Mouse (Mus musculus) lung, embryonic 14.5 days (tissue): Measurements from ENCODE around the gene Dlgap1. TPM values are rescaled to one million over a fixed set of nuclear protein-coding genes. Genes with fewer than 3 reads are reported as not detected.

Source experiments
- ATAC-seq: fragments of 200-750 bp; cut with Nextera tagmentation; 2 replicates; pipeline ENCODE4 v1.8.0; 2017; ENCODE audit warnings: mild to moderate bottlenecking, moderate TSS enrichment, moderate library complexity; ENCODE audit not compliant: insufficient read depth
- DNase-seq: peaks from one replicate; pipeline ENCODE4 v3.0.0-alpha.2; 2015
- H3K27ac ChIP-seq: fragments of 300-500 bp; sonication (generic); 2 replicates; pipeline ENCODE4 v1.5.1; 2014; ENCODE audit warnings: low read depth, mild to moderate bottlenecking, moderate library complexity
- H3K27me3 ChIP-seq: fragments of 300-500 bp; sonication (generic); 2 replicates; pipeline ENCODE4 v1.6.1; 2014; ENCODE audit warnings: low read length, control low read depth; ENCODE audit not compliant: insufficient read depth
- H3K36me3 ChIP-seq: fragments of 300-500 bp; sonication (generic); 2 replicates; pipeline ENCODE4 v1.6.1; 2014; ENCODE audit warnings: control low read depth; ENCODE audit not compliant: insufficient read depth
- H3K4me1 ChIP-seq: fragments of 300-500 bp; sonication (generic); 2 replicates; pipeline ENCODE4 v1.6.1; 2014; ENCODE audit warnings: antibody characterized with exemption, control low read depth; ENCODE audit not compliant: insufficient read depth
- H3K4me2 ChIP-seq: fragments of 300-500 bp; sonication (generic); 2 replicates; pipeline ENCODE4 v1.6.1; 2014; ENCODE audit warnings: mild to moderate bottlenecking
- H3K4me3 ChIP-seq: fragments of 300-500 bp; sonication (generic); 2 replicates; pipeline ENCODE4 v1.5.1; 2014; ENCODE audit warnings: low read depth, low read length
- H3K9ac ChIP-seq: fragments of 300-500 bp; sonication (generic); 2 replicates; pipeline ENCODE4 v1.6.1; 2014
- H3K9me3 ChIP-seq: fragments of 300-500 bp; sonication (generic); 2 replicates; pipeline ENCODE4 v1.6.1; 2016; ENCODE audit warnings: low read depth, low read length, control low read depth
- CTCF ChIP-seq: IDR thresholded peaks from 2 replicates; pipeline ENCODE4 v1.5.1; 2016; ENCODE audit warnings: antibody characterized with exemption, low read depth
- WGBS: fragments of 180-500 bp; shearing (Covaris S2); extraction: QIAGEN DNeasy Blood & Tissue Kit; methylation state at CpG from one replicate; pipeline ENCODE4 v1.1.7; 2014; 5-methylcytosine and 5-hydroxymethylcytosine counted together
- polyA plus RNA-seq: library from polyadenylated mRNA; unstranded; fragments of >200 nt; fragmentation: Nextera tagmentation; extraction: Ambion mirVana; gene quantifications from 2 replicates; pipeline ENCODE4 v1.2.1, GENCODE M21; 2014

The Dlgap1 gene
- polyA plus RNA-seq, 1 experiment from 2014 or later, result 1.1 TPM

- DNase-seq, result no peak
- Histone ChIP-seq H3K9me3 (no peaks in the 10 kb centered on the region), H3K36me3 (no peaks in the 10 kb centered on the region), H3K9ac (no peak overlapping the region), H3K27me3 (no peaks in the 10 kb centered on the region), H3K4me1 (no peaks in the 10 kb centered on the region), H3K4me2 (no peak overlapping the region), H3K4me3 (no peak overlapping the region), H3K27ac (no peak overlapping the region)
- 75% methylated on average over 1 of the region's 1 CpGs for WGBS
- no peak for TF ChIP-seq CTCF
- no peak for ATAC-seq
These were observed 488.2 kb downstream of the Dlgap1 start for GRCm38 (mm10) chr17:70457103-70457502.

DNA sequence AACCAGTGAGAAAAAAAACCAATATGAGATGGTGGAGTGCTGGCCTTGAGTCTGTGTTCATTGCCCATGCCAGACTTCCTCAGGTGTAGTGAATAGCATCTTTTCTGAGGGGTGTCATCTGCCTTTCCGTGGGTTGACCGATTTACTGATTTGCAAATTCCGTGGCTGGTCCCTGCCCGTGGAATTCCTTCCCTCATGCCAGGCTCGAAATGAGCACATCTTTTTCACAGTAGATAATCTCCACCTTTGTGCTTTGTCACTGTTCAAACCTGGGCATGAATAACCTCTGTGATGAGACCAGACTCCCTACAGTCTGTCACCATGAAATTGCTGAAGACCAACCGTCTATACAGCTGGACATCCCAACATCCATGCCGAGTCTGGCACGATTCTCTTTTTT lies 493.4 kb downstream of the Dlgap1 start:
- Histone ChIP-seq H3K27ac (no peak overlapping the region), H3K9me3 (no peaks in the 10 kb centered on the region), H3K4me2 (no peak overlapping the region), H3K27me3 (no peaks in the 10 kb centered on the region), H3K36me3 (no peaks in the 10 kb centered on the region), H3K4me1 (no peaks in the 10 kb centered on the region), H3K9ac (no peak overlapping the region), H3K4me3 (no peak overlapping the region)
- TF ChIP-seq CTCF, result no peak
- DNase-seq (no peak), ATAC-seq (no peak)
- 82% methylated on average over 8 of the region's 8 CpGs for WGBS

- WGBS, result 65% methylated on average over 8 of the region's 8 CpGs
- Histone ChIP-seq H3K27ac (no peak overlapping the region), H3K36me3 (no peaks in the 10 kb centered on the region), H3K9me3 (no peaks in the 10 kb centered on the region), H3K4me1 (no peaks in the 10 kb centered on the region), H3K4me3 (no peak overlapping the region), H3K27me3 (no peaks in the 10 kb centered on the region), H3K9ac (no peak overlapping the region), H3K4me2 (no peak overlapping the region)
- DNase-seq (no peak), ATAC-seq (no peak)
- TF ChIP-seq CTCF, result no peak
These were observed 494.1 kb downstream of the Dlgap1 start for GRCm38 (mm10) chr17:70462771-70463491.

DNA sequence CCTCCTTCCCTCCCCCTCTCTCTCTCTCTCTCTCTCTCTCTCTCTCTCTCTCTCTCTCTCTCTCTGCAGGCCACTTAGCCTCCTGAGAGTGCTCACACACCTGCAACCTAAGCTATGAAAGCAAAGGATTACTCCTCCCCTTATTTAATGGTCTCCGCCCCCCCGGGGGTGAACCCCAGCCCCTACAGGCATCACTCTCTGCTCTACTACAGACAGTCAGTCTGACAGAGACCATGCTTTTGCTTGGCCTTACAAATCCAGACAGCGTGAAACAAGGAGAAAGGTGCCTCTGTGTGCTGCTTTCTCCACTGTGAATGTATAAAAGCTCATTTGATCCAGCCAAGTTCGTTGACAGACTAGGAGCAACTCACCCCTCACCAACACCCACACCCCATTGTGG lies 497.5 kb downstream of the Dlgap1 start:
- no peak for TF ChIP-seq CTCF
- H3K4me3 ChIP-seq, result no peak overlapping the region
- WGBS, result 46% methylated on average over 4 of the region's 4 CpGs
- H3K4me2 ChIP-seq, result no peak overlapping the region
- H3K27me3 ChIP-seq, result no peaks in the 10 kb centered on the region
- DNase-seq (no peak), ATAC-seq (no peak)
- H3K9ac ChIP-seq, result no peak overlapping the region
- no peaks in the 10 kb centered on the region for H3K4me1 ChIP-seq
- H3K27ac ChIP-seq, result no peak overlapping the region
- H3K36me3 ChIP-seq, result no peaks in the 10 kb centered on the region
- H3K9me3 ChIP-seq, result no peaks in the 10 kb centered on the region

GRCm38 (mm10) chr17:70470970-70471371 lies 502.1 kb downstream of the Dlgap1 start:
- Histone ChIP-seq H3K9ac (no peak overlapping the region), H3K27me3 (no peaks in the 10 kb centered on the region), H3K36me3 (no peaks in the 10 kb centered on the region), H3K9me3 (no peaks in the 10 kb centered on the region), H3K27ac (no peak overlapping the region), H3K4me2 (no peak overlapping the region), H3K4me1 (no peaks in the 10 kb centered on the region), H3K4me3 (no peak overlapping the region)
- WGBS, result 61% methylated on average over 7 of the region's 7 CpGs
- ATAC-seq (no peak), DNase-seq (no peak)
- TF ChIP-seq CTCF, result no peak

DNA sequence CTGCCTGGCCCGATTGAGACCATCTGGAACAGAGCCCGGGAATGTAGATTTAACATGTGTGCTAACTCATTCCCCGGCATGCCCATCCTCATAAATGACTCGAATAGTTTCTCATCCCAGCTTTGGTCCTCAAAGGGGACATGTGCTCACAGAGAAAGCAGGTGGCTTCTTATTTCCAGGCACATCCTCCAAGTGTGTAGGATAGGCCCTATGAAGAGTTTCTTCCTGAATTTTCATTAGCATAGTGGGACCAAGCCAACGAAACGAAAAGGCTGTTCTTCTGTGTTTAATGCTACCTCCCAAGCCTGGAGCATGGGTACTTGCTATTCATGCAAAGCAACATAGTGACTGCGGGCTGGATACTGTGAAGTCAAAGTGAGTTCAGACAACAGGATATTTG lies 503.3 kb downstream of the Dlgap1 start:
- H3K4me3 ChIP-seq, result no peak overlapping the region
- no peak overlapping the region for H3K9ac ChIP-seq
- WGBS, result 69% methylated on average over 7 of the region's 7 CpGs
- ATAC-seq, result no peak
- no peak overlapping the region for H3K4me2 ChIP-seq
- no peaks in the 10 kb centered on the region for H3K36me3 ChIP-seq
- no peaks in the 10 kb centered on the region for H3K27me3 ChIP-seq
- H3K9me3 ChIP-seq, result no peaks in the 10 kb centered on the region
- TF ChIP-seq CTCF, result no peak
- H3K27ac ChIP-seq, result no peak overlapping the region
- DNase-seq, result no peak
- no peaks in the 10 kb centered on the region for H3K4me1 ChIP-seq

- Histone ChIP-seq H3K9me3 (no peaks in the 10 kb centered on the region), H3K36me3 (no peaks in the 10 kb centered on the region), H3K4me2 (no peak overlapping the region), H3K27ac (no peak overlapping the region), H3K4me1 (no peaks in the 10 kb centered on the region), H3K27me3 (no peaks in the 10 kb centered on the region), H3K4me3 (no peak overlapping the region), H3K9ac (no peak overlapping the region)
- TF ChIP-seq CTCF, result no peak
- no peak for ATAC-seq
- WGBS, result 71% methylated on average over 4 of the region's 4 CpGs
- no peak for DNase-seq
These were observed 505.0 kb downstream of the Dlgap1 start for GRCm38 (mm10) chr17:70473871-70474270.

GRCm38 (mm10) chr17:70483716-70484115 lies 514.8 kb downstream of the Dlgap1 start:
- TF ChIP-seq CTCF, result no peak
- no peak for ATAC-seq

More at GRCm38 (mm10) chr17:70483716-70484115, 514.8 kb downstream of the Dlgap1 start:
- Histone ChIP-seq H3K9ac (no peak overlapping the region), H3K27ac (no peak overlapping the region), H3K4me1 (no peaks in the 10 kb centered on the region), H3K36me3 (no peaks in the 10 kb centered on the region), H3K4me2 (no peak overlapping the region), H3K4me3 (no peak overlapping the region), H3K9me3 (no peaks in the 10 kb centered on the region), H3K27me3 (no peaks in the 10 kb centered on the region)
- DNase-seq, result no peak
- 83% methylated on average over 4 of the region's 4 CpGs for WGBS
